Mouse (Mus musculus) left cerebral cortex, postnatal 10 days (tissue): ENCODE measurements around the gene Kcnk12. TPM values are rescaled to one million over a fixed set of nuclear protein-coding genes. Genes with fewer than 3 reads are reported as not detected.

Experiments used
- DNase-seq, 2 experiments: peaks; one replicate each; pipeline ENCODE4 v3.0.0; 2021 to 2022; ENCODE audit warnings: low spot score in 2 of 2, mixed read lengths in 1 of 2; ENCODE audit errors: extremely low spot score in 1 of 2
- intact Hi-C: fragments of 180-260 bp; cut with DNase I; formaldehyde crosslinking; loops from one replicate; pipeline ENCODE4 v1.15.1; 2025
- total RNA-seq, 2 experiments: library from RNA; stranded (reverse); gene quantifications; 2 replicates each; pipeline ENCODE4 v1.2.3; 2021

Kcnk12 gene
- total RNA-seq, 2 experiments from 2014 or later: 26.2 to 27.6 TPM

- intact Hi-C loops: loop anchor here (10.0 kb wide), 2 partner anchors 97 to 153 kb away; no protein-coding TSS in a partner anchor
- no peak for DNase-seq
Observed at GRCm38 (mm10) chr17:87791517-87792098, 6.2 kb downstream of the Kcnk12 start.

GRCm38 (mm10) chr17:87790661-87791060, 7.1 kb downstream of the Kcnk12 start:
- DNase-seq: no peak
- intact Hi-C loops: loop anchor here (10.0 kb wide), 2 partner anchors 96 to 154 kb away; no protein-coding TSS in a partner anchor

GRCm38 (mm10) chr17:87788216-87788615, 9.6 kb downstream of the Kcnk12 start:
- peak in 1 of 2 experiments; percentile 20 for DNase-seq

GRCm38 (mm10) chr17:87787711-87788110, 10.1 kb downstream of the Kcnk12 start:
- DNase-seq: peak in 1 of 2 experiments; percentile 7
- intact Hi-C loops: no loop called here

More at GRCm38 (mm10) chr17:87788216-87788615, 9.6 kb downstream of the Kcnk12 start:
- intact Hi-C loops: no loop called here

GRCm38 (mm10) chr17:87785721-87786120, 12.1 kb downstream of the Kcnk12 start:
- intact Hi-C loops: no loop called here
- peak in 1 of 2 experiments; percentile 20 for DNase-seq

GRCm38 (mm10) chr17:87784911-87785310, 12.9 kb downstream of the Kcnk12 start:
- peak in 1 of 2 experiments; percentile 8 for DNase-seq
- intact Hi-C loops: no loop called here

- intact Hi-C loops: no loop called here
- peak; percentile 29 to 34 for DNase-seq
Observed at GRCm38 (mm10) chr17:87784141-87784831, 13.5 kb downstream of the Kcnk12 start.

- intact Hi-C loops: no loop called here
- no peak for DNase-seq
Observed at GRCm38 (mm10) chr17:87781244-87781643, 16.6 kb downstream of the Kcnk12 start.

GRCm38 (mm10) chr17:87780164-87780563, 17.6 kb downstream of the Kcnk12 start:
- peak in 1 of 2 experiments; percentile 5 for DNase-seq

GRCm38 (mm10) chr17:87774982-87775381, 22.8 kb downstream of the Kcnk12 start:
- intact Hi-C loops: no loop called here
- DNase-seq: no peak

More at GRCm38 (mm10) chr17:87780164-87780563, 17.6 kb downstream of the Kcnk12 start:
- intact Hi-C loops: no loop called here

GRCm38 (mm10) chr17:87773175-87773574, 24.6 kb downstream of the Kcnk12 start:
- no peak for DNase-seq
- intact Hi-C loops: no loop called here

- intact Hi-C loops: no loop called here
- DNase-seq: no peak
Observed at GRCm38 (mm10) chr17:87770766-87771165, 27.0 kb downstream of the Kcnk12 start.

GRCm38 (mm10) chr17:87766888-87767287, 30.9 kb downstream of the Kcnk12 start:
- intact Hi-C loops: no loop called here
- no peak for DNase-seq

- intact Hi-C loops: no loop called here
- no peak for DNase-seq
Observed at GRCm38 (mm10) chr17:87765031-87765430, 32.8 kb downstream of the Kcnk12 start.

- intact Hi-C loops: no loop called here
Observed at GRCm38 (mm10) chr17:87763146-87763545, 34.6 kb downstream of the Kcnk12 start.

GRCm38 (mm10) chr17:87760315-87760714, 37.5 kb downstream of the Kcnk12 start:
- no peak for DNase-seq

More at GRCm38 (mm10) chr17:87763146-87763545, 34.6 kb downstream of the Kcnk12 start:
- DNase-seq: no peak

GRCm38 (mm10) chr17:87745926-87746888, 51.6 kb downstream of the Kcnk12 start:
- intact Hi-C loops: loop anchor here (5.0 kb wide), 1 partner anchor 51 kb away; the partner anchor contains the start of gene Kcnk12
- peak; percentile 40 to 71 for DNase-seq

More at GRCm38 (mm10) chr17:87760315-87760714, 37.5 kb downstream of the Kcnk12 start:
- intact Hi-C loops: no loop called here

- peak; percentile 49 to 79 for DNase-seq
- intact Hi-C loops: loop anchor here (5.0 kb wide), 1 partner anchor 52 kb away; the partner anchor contains the start of gene Kcnk12
Observed at GRCm38 (mm10) chr17:87744985-87745925, 52.5 kb downstream of the Kcnk12 start.
